Mouse (Mus musculus) cerebellum, postnatal 10 days (tissue): Measurements from ENCODE around the gene Zfp26.

Experiments used
- DNase-seq, 2 experiments: peaks; one replicate each; pipeline ENCODE4 v3.0.0; 2021; ENCODE audit warnings: mixed read lengths in 2 of 2

Zfp26 gene

DNA sequence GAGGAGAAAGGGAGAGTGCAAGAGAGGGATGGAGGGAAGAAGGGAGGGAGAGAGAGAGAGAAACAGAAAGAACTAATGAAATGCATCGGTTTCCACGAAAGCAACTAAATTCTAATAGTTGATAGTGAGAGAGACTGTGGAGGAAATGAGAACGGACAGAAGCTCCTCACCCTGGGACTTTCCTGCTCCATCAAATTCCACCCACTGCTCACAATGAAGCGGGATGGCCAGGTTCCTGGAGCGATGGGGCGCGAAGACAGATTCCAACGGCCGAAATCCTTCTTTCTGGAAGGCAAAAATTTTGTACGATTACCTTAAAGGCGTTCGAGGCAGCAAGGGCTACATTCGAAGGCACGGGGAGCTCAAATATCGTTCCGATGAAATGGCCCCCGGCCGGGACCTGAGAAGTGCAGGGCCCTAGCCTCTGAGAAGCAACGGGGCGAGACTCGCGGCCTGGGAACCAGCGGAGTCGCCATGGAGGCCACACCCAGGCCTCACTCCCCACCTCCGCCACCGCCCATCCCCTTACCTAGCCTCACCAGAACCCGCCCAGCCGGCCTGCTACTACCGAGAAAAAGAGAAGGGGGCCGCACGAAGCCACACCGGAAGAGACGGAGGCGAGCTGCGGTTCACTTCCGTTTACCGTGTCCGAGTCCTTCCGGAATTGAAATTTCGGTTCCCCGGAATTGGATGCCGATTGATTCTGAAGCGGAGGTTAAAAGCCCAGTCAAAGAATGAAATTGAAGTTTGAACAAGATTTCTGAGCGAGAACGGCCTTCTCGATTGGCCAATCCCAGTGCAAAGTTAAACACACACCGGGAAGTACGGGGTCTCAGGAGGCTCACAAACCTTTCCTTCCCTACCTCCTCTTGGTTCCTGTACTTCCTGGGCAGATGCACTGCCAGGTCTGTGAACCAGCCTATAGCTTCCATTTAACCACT, at the start of gene Zfp26:
TSS of gene Zfp26 (minus strand) at position 786 of the 941 bp plus-strand sequence.
- DNase-seq: peak; percentile 84 to 86

DNA sequence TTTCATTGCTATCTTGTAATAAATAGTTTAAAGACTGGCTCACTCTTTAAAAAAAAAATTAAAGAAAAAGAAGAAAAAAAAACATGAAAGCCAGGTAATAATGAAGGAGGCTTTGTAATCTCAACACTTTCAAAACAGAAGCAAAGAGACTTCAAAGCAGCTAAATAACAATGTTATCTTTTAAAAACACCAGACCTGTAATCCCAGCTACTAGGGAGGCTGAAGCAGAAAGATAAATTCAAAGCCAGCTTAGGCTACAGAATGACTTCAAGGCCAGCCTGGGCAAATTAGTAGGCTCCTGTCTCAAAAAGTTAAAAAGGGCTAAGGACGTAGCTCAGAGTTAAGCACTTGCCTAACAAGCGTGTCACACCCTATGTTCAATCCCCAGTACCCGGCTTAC, 49.7 kb upstream of the Zfp26 start:
- no peak for DNase-seq

DNA sequence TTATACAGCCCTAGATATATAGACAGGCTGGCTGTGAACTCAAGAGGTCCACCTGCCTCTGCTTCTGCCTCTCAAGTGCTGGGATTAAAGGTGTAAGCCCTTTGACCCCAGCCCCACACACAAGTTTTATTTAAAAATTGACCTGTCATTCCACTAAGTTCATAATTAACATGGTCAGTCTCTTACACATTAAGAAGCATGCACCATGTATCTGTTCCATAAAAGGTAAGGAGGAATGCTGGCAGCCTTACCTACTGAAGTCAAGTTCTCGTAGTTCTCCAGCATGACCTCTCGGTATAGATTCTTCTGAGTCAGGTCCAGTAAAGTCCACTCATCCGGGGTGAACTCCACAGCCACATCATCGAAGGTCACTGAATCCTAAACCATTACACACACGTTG, 44.8 kb upstream of the Zfp26 start:
- DNase-seq: no peak

DNA sequence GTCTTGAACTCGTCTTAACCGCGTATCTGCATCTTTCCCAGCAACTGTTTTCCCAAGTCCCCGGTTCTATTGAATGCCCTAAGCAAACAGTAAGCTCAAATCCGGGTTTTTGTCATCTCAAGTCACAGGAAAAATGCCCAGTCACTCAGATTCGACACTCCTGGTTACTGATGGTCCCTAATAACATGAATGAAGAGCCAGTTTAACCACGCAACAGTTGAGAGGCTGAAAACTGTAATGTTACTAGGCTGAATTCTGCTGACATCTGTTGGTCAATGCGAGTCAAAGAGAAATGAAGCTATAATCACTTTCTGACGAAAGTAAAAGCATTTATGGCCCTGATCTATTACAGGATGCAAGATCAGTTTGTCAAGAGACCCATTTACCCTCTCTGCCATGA, 33.3 kb upstream of the Zfp26 start:
- peak in 1 of 2 experiments; percentile 43 for DNase-seq

DNA sequence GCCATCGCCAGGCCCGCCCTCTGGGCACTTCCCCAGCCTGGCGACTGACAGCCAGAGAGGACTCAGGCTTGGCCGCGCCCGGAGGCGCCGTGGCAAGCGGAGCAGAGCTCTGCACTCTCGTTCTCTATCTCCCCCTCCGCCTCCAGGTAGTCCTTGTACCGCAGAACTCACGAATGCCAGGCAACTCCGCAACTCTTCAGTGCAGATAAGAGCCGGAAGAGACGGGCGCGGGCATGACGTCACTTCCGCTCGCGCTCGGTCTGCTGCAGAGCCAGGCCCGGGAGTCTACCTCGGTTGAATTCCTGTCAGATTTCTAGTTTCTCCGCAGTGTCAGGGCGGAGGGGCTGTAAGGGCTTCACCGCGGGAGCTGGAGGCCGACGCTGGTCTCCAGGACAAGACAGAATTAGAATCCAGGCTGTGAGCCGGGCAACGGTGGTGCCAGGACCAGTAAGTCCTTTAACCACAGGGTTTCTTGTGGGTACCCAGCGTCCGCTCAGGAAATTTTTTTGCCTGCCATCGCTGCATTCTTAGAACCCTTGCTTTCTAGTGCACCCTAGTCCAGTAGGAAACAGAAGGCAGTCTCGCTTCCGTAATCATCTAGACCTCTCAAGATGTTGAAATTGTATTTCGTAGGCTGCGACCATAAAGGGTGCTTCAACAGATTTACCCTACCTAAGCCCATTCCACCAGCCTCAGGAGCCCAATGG, 32.7 kb upstream of the Zfp26 start, which contains the start of gene Zfp426:
TSS of gene Zfp426 (minus strand) at position 220 of the 707 bp plus-strand sequence.
- peak; percentile 92 to 93 for DNase-seq

DNA sequence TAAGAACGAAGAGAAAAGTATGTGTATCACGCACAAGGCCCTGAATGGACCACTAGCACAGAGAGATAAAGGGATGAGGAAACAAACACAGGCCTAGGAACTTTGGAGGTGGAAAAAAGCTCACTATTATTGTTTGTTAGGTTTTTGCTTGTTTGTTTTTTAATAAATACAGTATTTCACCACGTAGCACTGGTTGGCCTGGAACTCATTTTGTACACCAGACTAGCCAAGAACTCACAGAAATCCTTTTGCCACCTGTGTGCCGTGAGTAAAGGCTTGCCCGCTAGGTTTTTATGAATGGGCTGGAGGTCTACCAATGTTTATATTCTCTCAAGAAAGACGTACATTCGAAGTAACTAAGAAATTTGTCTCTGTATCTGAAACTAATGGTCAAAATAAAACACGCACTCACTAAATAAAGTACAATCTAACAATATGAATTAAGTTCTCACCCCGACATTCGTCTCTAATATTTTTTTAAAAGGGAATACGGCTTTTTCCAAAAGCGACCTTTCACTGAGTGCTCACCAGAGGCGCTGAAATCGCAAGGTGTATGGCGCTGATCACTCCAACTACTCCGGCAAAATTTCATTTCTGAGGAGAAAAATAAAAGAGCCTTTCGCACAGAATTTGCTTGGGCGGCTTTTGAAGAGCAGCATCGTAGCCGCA, 32.0 kb upstream of the Zfp26 start:
- peak in 1 of 2 experiments; percentile 29 for DNase-seq

DNA sequence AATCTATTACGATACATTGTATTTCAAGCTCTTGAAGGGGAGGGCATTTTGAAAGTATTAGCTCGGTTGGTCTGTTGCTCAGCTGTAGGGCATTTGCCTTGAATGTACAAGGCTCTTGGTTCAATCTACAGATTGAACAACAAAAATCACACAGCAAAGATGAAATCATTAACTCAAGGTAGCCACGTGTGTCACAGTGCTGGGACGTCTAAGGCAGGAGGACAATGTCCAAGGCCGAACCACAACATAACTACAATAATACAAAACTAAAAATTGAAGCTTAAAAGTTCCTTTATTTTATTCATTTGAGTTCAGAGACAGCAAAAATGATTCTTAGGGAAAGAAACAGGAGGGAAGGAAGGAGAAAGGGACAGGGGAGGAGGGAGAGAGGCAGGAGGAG, 29.6 kb upstream of the Zfp26 start:
- DNase-seq: no peak

DNA sequence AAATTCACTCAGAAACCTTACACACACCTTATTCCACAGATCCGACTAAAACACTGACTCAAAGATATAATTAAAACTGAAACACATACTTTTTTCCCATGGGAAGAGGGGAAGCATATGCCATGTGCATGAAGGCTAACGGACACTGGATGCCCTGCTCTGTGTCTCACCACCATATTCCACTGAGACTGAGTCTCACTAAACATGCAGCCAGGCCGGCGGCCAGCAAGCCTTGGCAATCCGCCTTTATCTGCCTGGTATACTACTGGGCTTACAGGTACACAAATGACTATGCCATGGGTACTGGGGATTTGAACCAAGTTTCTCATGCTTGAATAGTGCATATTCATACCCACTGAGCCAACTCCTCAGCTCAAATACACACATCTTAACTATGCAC, 19.4 kb upstream of the Zfp26 start:
- DNase-seq: peak; percentile 56 to 69

DNA sequence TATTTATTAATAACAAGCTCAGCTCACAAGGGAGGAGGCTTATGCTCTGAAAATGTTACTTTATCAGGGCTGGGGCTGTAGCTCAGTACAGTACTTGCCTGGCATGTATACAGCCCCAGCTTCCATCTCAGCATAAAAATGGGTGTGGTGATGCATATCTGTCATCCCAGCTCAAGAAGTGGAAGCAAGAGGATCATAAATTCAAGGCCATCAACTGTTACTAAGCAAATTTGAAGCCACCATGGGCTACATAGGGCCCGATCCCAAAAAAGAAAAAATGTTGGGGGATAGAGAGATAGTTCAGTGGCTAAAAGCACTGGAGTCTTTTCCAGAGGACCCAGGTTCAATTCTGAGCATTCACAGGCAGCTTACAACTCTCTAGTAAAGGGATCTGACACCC, 16.7 kb upstream of the Zfp26 start:
- DNase-seq: no peak

DNA sequence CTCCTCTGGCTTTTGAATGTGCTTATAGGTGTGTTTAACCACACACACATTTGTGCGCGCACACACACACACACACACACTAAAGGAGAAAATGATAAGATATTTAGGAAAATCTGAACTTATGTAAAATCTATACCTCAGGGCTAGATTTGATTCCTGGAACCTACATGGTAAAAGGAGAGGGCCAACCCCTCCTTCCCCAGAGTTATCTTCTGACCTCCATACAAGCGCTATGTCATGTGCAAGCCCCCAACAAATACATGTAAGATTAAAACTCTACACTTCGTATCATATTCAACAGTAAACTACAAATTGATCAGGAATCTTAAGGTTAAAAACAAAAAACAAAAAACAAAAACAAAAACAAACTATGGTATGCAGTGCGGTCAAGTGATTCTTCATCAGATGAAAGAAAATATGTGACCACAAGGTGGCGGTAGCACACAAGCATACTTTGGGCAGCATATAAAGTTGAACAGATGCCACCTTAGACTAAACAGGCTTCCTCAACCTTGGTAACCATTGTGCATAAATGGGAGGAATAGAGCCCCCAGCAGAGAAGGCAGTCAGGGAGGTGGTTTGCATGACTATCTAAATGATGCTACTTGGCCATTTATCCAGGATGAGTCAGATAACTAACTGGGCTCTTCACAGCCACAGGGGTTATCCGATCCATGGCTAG, 6.9 kb upstream of the Zfp26 start:
- peak; percentile 83 to 93 for DNase-seq

DNA sequence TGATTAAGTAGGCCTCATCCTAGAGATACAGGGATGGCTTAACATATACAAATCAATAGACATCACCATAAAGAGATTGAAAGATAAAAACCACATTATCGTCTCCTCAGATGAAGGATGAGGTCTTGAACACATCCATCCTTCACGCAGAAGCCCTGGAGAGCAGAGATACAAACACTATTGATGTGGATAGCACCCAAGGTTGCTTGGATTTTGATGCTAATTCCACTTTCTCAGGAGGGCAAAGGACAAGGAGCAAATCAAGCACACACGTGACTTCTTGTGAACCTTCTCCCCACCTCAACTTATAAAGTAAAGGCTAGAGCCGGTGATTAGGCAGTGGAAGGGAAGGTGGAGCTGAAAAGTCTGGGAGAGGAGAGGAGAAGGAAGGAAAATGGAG, 6.3 kb downstream of the Zfp26 start:
- no peak for DNase-seq

DNA sequence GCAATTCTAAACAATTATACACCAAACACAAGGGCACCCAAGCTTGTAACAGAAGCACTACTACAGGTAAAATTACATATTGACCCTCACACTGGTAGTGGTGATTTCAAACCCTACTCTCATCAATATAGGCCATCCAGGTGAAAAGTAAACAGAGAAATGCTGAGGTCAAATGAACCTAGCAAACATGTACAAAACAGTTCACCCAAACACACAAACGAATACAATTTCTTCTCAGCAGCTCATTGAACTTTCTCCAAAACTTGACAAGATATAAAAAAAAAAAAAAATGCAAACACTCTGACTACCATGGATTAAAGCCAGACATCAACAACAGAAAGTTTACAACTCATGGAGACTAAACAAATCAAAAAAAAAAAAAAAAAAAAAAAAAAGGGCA, 8.5 kb downstream of the Zfp26 start:
- no peak for DNase-seq

DNA sequence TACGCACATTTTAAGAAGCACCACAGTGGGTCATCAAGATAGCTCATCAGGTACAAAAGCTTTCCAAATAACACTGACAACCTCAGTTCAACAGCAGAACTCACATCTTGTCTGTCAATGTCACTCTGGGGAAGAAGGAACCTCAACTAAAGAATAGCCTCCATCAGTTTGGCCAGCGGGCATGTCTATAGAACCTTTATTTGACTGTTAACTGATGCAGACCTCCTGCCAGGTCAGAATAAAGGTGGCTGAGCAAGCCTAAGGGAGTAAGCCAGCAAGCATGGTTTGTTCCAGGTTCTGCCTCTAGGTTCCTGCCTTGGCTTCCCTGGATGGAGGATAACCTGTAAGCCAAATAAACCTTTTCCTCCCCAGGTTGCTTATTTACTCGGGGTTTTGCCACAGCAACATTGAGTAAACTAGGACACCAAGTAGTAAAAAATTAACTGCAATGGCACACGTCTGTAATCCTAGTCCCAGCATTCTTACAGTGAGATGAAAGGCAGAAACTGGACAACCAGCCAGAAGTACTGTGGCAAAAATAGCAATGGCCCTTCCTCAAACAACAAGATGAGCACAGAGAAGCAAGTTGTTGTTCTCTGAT, 16.7 kb downstream of the Zfp26 start:
- no peak for DNase-seq

DNA sequence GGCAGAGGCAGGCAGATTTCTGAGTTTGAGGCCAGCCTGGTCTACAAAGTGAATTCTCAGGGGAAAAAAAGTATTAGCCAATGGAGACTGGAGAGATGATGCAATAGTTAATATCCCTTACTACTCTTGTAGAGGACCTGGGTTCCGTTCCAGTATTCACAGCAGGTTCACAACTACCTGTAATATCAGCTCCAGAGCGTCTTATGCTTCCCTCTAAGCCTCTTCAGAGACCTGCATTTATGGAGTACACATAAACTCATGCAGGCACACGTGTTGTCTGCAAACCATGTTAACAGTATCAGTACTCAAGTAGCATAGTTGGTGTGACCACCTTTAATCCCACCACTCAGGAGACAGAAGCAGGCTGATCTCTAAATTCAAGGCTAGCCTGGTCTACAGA, 30.0 kb downstream of the Zfp26 start:
- no peak for DNase-seq

DNA sequence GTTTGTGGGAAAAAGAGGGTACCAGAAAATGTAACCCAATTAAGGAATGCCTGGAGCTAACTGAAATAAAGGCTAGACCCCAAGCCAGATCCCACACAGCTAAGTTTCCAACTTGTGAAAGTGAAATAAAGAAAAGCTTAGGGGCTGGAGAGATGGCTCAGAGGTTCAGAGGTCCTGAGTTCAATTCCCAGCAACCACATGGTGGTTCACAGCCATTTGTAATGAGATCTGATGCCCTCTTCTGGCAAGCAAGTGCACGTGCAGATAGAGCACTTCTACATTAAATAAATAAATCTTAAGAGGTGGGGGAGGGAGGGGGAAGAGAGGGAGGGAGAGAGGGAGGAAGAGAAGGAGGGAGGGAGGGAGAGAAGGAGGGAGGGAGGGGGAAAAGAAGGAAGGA, 48.5 kb downstream of the Zfp26 start:
- no peak for DNase-seq

DNA sequence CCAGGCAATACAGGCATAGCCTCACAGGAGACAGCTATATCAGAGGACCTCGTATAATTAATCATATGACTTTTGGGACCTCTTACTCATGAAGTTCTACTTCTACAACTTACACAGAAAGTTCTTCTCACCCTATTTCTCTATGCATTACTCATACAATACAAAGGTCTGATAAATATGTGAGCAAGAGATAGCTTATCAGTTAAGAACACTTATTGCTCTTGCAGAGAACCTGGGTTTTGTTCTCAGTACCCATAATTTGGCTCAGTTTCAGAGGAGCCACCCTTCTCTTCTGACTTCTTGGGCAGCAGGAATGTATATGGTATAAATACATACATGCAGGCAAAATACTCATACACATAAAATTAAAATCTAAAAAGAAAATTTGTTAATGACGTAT, 50.6 kb downstream of the Zfp26 start:
- DNase-seq: no peak

DNA sequence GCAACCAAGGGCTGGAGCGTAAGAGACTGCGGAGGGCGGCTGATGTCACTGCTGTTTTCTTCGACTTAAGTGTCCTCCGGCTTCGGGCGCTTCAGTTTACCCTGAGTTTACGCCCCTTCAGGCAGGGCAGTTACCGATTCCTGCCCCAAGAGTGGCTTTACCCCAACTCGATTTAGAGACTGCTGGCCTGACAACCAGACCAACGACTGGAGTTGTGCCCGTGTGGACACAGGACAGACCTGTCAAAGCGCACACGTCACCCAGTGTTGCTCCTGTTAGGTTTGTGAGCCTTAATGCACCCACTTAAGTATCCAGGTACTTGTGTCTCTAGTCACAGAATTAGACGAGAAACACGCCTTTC, 74.6 kb downstream of the Zfp26 start:
- DNase-seq: no peak

DNA sequence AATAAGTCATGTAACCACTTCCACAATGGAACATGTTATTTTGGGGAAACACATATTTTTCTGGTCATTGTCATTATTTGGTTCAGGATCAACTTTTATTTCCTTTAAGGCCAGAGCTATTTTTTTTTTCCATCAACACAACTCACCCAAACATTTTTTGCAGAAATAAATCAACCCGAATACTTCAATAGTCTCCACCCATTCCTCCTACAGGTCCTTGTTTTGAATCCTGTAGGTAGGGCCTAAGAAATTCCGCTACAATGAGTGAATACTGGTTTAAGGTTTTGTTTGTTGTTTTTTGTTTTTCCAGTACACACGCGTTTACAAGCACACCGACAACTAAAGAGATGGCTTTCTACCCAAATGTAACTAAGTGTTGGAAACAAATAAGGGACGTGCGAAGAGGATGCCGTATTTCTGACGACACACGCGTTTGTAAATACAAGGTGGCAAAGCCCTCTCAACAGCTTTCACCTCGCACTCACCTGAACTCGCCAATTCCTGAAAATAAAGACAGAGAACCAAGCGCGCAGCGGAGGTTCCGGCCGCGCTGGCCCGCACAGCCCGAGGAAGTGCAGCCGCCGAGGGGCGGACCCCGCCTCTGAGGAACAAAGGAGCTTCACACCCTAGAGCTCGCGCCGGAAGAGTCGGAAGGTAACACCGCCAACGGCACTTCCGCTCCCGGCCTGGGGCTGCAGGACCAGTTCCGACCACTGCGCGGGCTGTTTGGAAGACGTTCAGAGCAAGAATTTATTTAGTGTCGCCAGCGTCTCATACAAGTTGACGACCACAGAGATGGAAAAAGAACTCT, 75.2 kb downstream of the Zfp26 start, which contains the start of gene Zfp560:
TSS of gene Zfp560 (minus strand) at position 646 of the 811 bp plus-strand sequence.
- DNase-seq: peak; percentile 94

DNA sequence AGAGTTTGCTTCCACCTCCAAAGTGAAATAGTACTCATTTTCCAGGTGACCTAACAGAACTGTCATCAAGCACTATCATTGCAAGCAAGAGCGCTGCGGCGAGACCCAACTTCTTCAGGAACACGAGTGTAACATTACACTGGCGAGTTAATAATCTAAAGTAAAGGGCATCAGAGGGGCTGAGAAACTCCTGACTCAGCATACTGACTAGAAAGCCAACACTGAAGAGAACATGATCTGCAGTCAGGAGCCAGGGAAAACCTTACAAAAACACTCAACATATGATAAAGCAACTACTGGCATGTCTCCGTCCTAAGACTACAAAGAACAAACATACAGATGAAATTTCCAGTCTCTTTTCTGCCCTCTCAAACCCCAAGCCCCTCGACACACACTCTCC, 76.3 kb downstream of the Zfp26 start:
- DNase-seq: no peak
